In genomic region chr13:36204320-36204719, GRCm38 (mm10) we compare ENCODE assay signal across 21 mouse cellular contexts.
"Had no signal": no experiment of that assay in that cellular context is flagged by ENCODE, and none has a peak within 500 bp of the region (broad histone marks: within the 10 kb centered on the region; RNA-seq: fewer than 3 reads in every experiment).

No protein-coding gene starts in this region.

- H3K27me3 ChIP-seq: kidney, embryonic 15.5 days; lung, embryonic 15.5 days; midbrain, embryonic 13.5 days; neural tube, embryonic 13.5 days; stomach, embryonic 15.5 days had no signal

- H3K4me3 ChIP-seq: kidney, embryonic 15.5 days; left cerebral cortex, adult 2 months; lung, embryonic 15.5 days; midbrain, embryonic 10.5 days; midbrain, embryonic 13.5 days; myocyte; neural tube, embryonic 13.5 days; stomach, embryonic 15.5 days had no signal

- H3K9ac ChIP-seq: kidney, embryonic 15.5 days; lung, embryonic 15.5 days; midbrain, embryonic 13.5 days; neural tube, embryonic 13.5 days; stomach, embryonic 15.5 days had no signal

- ATAC-seq: midbrain, embryonic 13.5 days; midbrain, embryonic 16.5 days had no signal

- H3K9me3 ChIP-seq: kidney, embryonic 15.5 days; lung, embryonic 15.5 days; megakaryocyte, embryonic 14.5 days; midbrain, embryonic 10.5 days; midbrain, embryonic 13.5 days; neural tube, embryonic 13.5 days; stomach, embryonic 15.5 days had no signal

- H3K4me2 ChIP-seq: kidney, embryonic 15.5 days; lung, embryonic 15.5 days; midbrain, embryonic 13.5 days; neural tube, embryonic 13.5 days; stomach, embryonic 15.5 days had no signal

- H3K4me1 ChIP-seq: kidney, embryonic 15.5 days; lung, embryonic 15.5 days; stomach, embryonic 15.5 days had no signal

- H3K36me3 ChIP-seq: kidney, embryonic 15.5 days; lung, embryonic 15.5 days; midbrain, embryonic 10.5 days; midbrain, embryonic 13.5 days; neural tube, embryonic 13.5 days; stomach, embryonic 15.5 days had no signal

- DNase-seq: kidney, adult 8-10 months; kidney, postnatal 10 days; kidney, postnatal 36 days; layer of hippocampus, postnatal 36 days; lung, adult 18-20 months; lung, postnatal 10 days; lung, postnatal 36 days; retina, postnatal 1 day; right cerebral cortex, postnatal 25 days; spleen, adult 18-20 months; thymus, postnatal 25 days had no signal

- H3K27ac ChIP-seq: kidney, embryonic 15.5 days; left cerebral cortex, adult 2 months; lung, embryonic 15.5 days; midbrain, embryonic 10.5 days; midbrain, embryonic 13.5 days; neural tube, embryonic 13.5 days; stomach, embryonic 15.5 days had no signal
